Mouse (Mus musculus) forebrain, embryonic 14.5 days (tissue): ENCODE results near the gene Por. TPM values are rescaled to one million over a fixed set of nuclear protein-coding genes. Genes with fewer than 3 reads are reported as not detected.

Experiments used
- ATAC-seq: fragments of 200-750 bp; cut with Nextera tagmentation; 2 replicates; pipeline ENCODE4 v1.8.0; 2017; ENCODE audit warnings: mild to moderate bottlenecking, moderate library complexity
- DNase-seq: peaks from one replicate; pipeline ENCODE4 v3.0.0-alpha.2; 2015; ENCODE audit warnings: low spot score
- H3K27ac ChIP-seq: fragments of 300-500 bp; sonication (generic); 2 replicates; pipeline ENCODE4 v1.5.1; 2014; ENCODE audit warnings: low read depth, mild to moderate bottlenecking, control low read depth, low read length, moderate library complexity
- H3K27me3 ChIP-seq: fragments of 300-500 bp; sonication (generic); replicated peaks from 2 replicates; pipeline ENCODE4 v1.6.1; 2014; ENCODE audit warnings: low read length, control low read depth, mixed read lengths; ENCODE audit not compliant: control insufficient read depth, insufficient read depth
- H3K36me3 ChIP-seq: fragments of 300-500 bp; sonication (generic); 2 replicates; pipeline ENCODE4 v1.6.1; 2014; ENCODE audit warnings: low read length, control low read depth; ENCODE audit not compliant: control insufficient read depth, insufficient read depth
- H3K4me1 ChIP-seq: fragments of 300-500 bp; sonication (generic); 2 replicates; pipeline ENCODE4 v1.6.1; 2014; ENCODE audit warnings: antibody characterized with exemption, low read length, control low read depth; ENCODE audit not compliant: control insufficient read depth, insufficient read depth
- H3K4me2 ChIP-seq: fragments of 300-500 bp; sonication (generic); 2 replicates; pipeline ENCODE4 v1.6.1; 2014; ENCODE audit warnings: mild to moderate bottlenecking, control low read depth, low read length
- H3K4me3 ChIP-seq: fragments of 300-500 bp; sonication (generic); 2 replicates; pipeline ENCODE4 v1.5.1; 2014; ENCODE audit warnings: low read depth, low read length, control low read depth
- H3K9ac ChIP-seq: fragments of 300-500 bp; sonication (generic); 2 replicates; pipeline ENCODE4 v1.6.1; 2014; ENCODE audit warnings: mild to moderate bottlenecking, low read length, control low read depth, moderate library complexity
- H3K9me3 ChIP-seq: fragments of 300-500 bp; sonication (generic); replicated peaks from 2 replicates; pipeline ENCODE4 v1.6.1; 2016; ENCODE audit warnings: low read length, control low read depth, mixed read lengths; ENCODE audit not compliant: control insufficient read depth
- WGBS: fragments of 180-500 bp; shearing (Covaris S2); extraction: QIAGEN DNeasy Blood & Tissue Kit; methylation state at CpG from one replicate; pipeline ENCODE4 v1.1.7; 2014; 5-methylcytosine and 5-hydroxymethylcytosine counted together
- polyA plus RNA-seq: library from polyadenylated mRNA; unstranded; fragments of >200 nt; fragmentation: Nextera tagmentation; extraction: Ambion mirVana; gene quantifications from 2 replicates; pipeline ENCODE4 v1.2.1, GENCODE M21; 2014

Gene Por
- polyA plus RNA-seq, 1 experiment from 2014 or later = 82.1 TPM

DNA sequence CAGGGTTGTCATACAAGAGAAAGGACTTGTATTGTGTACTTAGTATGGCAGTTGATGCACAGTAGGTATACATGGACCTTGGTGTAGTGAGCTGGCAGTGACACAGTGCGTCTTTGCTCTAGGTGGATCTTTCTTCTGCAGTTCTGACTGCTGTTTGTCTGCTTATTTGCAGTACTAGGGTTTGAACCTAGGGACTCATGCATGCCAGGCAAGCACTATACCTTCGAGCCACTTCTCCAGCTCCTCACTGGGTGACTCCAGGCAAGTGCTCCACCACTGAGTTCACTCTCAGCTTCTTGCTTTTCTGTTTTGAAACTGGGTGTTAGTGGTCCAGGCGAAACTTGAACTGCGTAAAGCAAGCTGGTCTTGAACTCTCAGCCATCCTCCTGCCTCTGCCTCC is 31.8 kb downstream of the Por start:
- Histone ChIP-seq H3K27me3 (no peaks in the 10 kb centered on the region), H3K9me3 (no peaks in the 10 kb centered on the region), H3K27ac (no peak overlapping the region), H3K4me2 (no peak overlapping the region), H3K9ac (no peak overlapping the region), H3K4me1 (no peaks in the 10 kb centered on the region), H3K36me3 (peaks cover 21% of the 10 kb centered on the region; the same call in 1 of the 2 replicates), H3K4me3 (no peak overlapping the region)
- WGBS = 99% methylated on average over 4 of the region's 4 CpGs
- no peak for DNase-seq
- ATAC-seq = no peak

DNA sequence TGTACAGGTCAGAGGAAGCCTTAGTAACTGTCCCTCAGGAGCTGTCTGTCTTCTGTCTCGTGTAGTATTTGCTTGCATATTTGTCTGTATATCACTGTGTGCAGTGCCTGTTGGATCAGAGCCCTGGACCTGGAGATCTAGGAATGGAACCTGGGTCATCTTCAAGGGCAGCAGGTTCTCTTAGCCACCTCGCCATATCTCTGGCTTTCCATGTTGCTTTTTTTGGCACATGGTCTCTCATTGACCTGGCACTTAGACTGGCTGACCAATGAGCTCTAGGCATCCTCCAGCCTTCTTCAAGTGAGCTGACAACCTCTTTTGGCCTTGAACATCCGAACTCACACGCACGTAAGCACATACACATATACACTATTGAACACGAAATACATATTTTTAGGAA is 32.4 kb downstream of the Por start:
- H3K36me3 ChIP-seq = peaks cover 21% of the 10 kb centered on the region; the same call in 1 of the 2 replicates
- no peaks in the 10 kb centered on the region for H3K9me3 ChIP-seq
- ATAC-seq (no peak), DNase-seq (no peak)
- H3K4me1 ChIP-seq = no peaks in the 10 kb centered on the region
- H3K27ac ChIP-seq = no peak overlapping the region
- H3K4me3 ChIP-seq = no peak overlapping the region
- H3K27me3 ChIP-seq = no peaks in the 10 kb centered on the region
- H3K4me2 ChIP-seq = no peak overlapping the region
- no peak overlapping the region for H3K9ac ChIP-seq
- 91% methylated on average over 6 of the region's 6 CpGs for WGBS

DNA sequence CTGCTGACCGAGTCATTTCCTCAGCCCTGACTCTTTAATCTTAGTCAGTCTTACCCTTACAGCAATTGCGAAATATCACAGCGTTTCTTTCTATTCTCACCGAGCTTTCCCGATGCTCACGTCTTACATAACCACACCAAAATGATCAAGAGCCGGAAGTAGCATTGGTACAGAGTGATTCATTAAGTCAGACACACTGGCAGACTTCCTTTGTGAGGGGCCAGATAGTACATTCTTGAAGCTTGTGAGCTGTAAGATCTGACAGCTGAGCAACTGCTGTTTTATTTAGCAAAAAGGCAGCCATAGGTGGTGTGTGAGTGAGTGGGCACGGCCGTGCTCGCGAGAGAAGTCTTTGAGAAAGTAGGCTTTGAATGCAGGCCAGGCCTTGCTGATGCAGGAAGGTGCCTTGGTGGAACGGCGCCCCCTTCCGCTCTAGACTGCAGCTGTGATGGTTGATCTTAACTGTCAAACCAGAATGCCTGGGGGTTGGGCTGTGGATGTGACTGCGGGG is 32.9 kb downstream of the Por start:
- ATAC-seq (no peak), DNase-seq (no peak)
- Histone ChIP-seq H3K9ac (no peak overlapping the region), H3K9me3 (no peaks in the 10 kb centered on the region), H3K4me2 (no peak overlapping the region), H3K4me3 (no peak overlapping the region), H3K36me3 (peaks cover 21% of the 10 kb centered on the region; the same call in 1 of the 2 replicates), H3K27me3 (no peaks in the 10 kb centered on the region), H3K4me1 (no peaks in the 10 kb centered on the region), H3K27ac (no peak overlapping the region)
- 77% methylated on average over 15 of the region's 15 CpGs for WGBS

DNA sequence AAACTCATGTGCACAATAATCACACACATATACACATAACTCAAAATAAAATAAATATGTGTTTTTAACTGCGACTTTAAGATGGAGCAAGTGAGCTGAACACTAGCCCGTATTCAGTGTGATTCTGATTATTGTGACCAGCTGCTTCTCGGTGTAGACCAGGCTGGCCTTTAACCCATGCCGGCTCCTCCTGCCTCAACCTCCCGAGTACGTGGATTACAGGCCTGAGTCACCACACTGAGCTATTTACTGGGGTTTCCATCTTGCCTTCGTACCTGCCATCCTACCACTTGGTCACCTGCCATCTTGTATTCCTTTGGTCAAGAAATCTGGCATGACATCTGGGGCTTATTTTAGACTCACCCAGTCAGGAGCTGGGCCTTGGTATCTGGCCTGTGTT is 33.6 kb downstream of the Por start:
- no peak for DNase-seq
- no peaks in the 10 kb centered on the region for H3K4me1 ChIP-seq
- no peaks in the 10 kb centered on the region for H3K9me3 ChIP-seq
- WGBS = 91% methylated on average over 7 of the region's 7 CpGs
- H3K36me3 ChIP-seq = peaks cover 21% of the 10 kb centered on the region; the same call in 1 of the 2 replicates
- no peak overlapping the region for H3K27ac ChIP-seq
- no peaks in the 10 kb centered on the region for H3K27me3 ChIP-seq
- no peak overlapping the region for H3K4me2 ChIP-seq
- no peak for ATAC-seq
- no peak overlapping the region for H3K9ac ChIP-seq
- H3K4me3 ChIP-seq = no peak overlapping the region

DNA sequence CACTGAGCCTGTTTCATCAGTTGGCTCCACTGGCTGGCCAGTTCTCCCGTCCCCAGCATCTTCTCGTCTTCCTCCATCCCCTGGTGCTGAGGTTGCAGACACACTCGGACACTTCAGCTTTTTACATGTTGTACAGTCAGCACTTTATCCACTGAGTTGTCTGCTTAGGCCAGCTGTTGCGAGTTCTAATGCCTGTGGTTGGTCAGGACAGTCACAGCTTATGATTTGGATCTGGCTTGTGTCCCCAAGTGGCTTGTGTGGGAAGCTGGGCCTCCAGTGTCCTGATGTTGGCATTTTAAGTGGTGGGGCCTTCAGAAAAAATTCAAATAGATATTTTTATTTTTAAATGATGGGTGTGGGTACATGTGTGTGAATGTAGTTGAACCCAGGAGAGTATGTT is 35.5 kb downstream of the Por start:
- Histone ChIP-seq H3K9ac (no peak overlapping the region), H3K9me3 (no peaks in the 10 kb centered on the region), H3K4me1 (no peaks in the 10 kb centered on the region), H3K36me3 (peaks cover 20% of the 10 kb centered on the region; the same call in 1 of the 2 replicates), H3K4me2 (no peak overlapping the region), H3K27ac (no peak overlapping the region), H3K4me3 (no peak overlapping the region), H3K27me3 (no peaks in the 10 kb centered on the region)
- ATAC-seq = no peak
- DNase-seq = no peak
- 96% methylated on average over 4 of the region's 4 CpGs for WGBS

DNA sequence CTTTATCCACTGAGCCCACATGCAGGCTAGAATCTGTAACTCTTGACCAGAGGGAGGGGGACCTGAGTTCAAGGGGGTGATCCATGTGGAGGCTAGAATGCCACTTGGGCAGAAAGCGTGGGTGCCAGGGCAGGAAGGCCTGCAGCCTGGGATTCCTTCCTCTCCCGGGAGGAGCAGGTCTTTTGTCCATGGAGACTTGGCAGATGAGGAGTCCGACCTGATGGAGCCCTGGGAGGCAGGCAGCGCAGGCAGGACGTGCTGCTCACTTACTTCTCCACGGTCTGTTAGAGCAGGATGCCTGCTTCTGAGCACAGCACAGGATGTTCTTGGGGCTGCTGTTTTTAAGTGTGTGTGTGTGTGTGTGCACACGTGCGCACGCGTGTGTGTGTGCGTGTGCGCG is 37.2 kb downstream of the Por start:
- H3K9me3 ChIP-seq = no peaks in the 10 kb centered on the region
- no peaks in the 10 kb centered on the region for H3K4me1 ChIP-seq
- no peak overlapping the region for H3K4me3 ChIP-seq
- no peak for DNase-seq
- H3K27ac ChIP-seq = no peak overlapping the region
- peaks cover 13% of the 10 kb centered on the region; the same call in 1 of the 2 replicates for H3K36me3 ChIP-seq
- H3K27me3 ChIP-seq = no peaks in the 10 kb centered on the region
- H3K4me2 ChIP-seq = no peak overlapping the region
- no peak for ATAC-seq
- 94% methylated on average over 13 of the region's 13 CpGs for WGBS
- H3K9ac ChIP-seq = no peak overlapping the region

DNA sequence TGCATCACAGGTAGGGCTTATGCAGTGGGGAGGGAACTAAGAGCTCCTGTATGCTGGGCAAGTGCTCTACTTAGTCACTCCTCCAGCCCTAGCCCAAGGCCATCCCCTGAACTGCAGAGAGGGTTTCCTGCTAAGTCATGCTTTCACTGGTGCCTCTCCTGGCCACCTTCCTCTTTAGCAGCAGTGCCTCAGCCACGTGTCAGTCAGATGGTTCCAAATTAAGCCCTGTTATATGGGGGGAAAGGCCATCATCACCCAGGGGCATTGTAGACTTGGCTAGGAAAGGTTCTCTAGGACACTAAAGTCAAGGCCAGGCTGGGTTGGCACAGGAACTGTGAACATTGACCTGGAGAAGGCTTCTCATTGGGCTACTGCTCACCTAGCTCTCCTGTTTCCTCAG is 38.0 kb downstream of the Por start:
- DNase-seq = no peak
- no peak overlapping the region for H3K9ac ChIP-seq
- no peak overlapping the region for H3K4me2 ChIP-seq
- no peaks in the 10 kb centered on the region for H3K4me1 ChIP-seq
- WGBS = 55% methylated on average over 1 of the region's 1 CpGs
- no peak overlapping the region for H3K27ac ChIP-seq
- H3K27me3 ChIP-seq = no peaks in the 10 kb centered on the region
- H3K9me3 ChIP-seq = no peaks in the 10 kb centered on the region
- no peak for ATAC-seq
- H3K36me3 ChIP-seq = peaks cover 7% of the 10 kb centered on the region; the same call in 1 of the 2 replicates
- no peak overlapping the region for H3K4me3 ChIP-seq

DNA sequence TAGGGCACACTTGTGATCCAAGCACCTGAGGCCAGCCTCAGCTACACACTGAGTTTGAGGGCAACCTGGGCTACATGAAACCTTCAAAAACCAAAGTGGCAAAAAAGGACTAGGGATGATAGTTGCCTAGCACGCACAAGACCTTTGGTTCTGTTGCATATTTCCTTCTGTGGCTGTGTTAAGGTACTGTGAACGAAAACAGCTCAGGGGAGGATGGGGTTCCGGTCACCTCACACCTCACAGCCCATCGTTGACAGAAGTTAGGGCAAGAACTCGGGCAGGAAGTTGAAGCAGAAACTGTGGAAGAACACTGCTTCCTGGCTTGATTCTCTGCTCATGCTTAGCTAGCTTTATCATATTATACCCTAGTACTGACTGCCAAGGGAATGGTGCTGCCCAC is 39.9 kb downstream of the Por start:
- H3K4me1 ChIP-seq = no peaks in the 10 kb centered on the region
- WGBS = 96% methylated on average over 5 of the region's 5 CpGs
- H3K27ac ChIP-seq = no peak overlapping the region
- ATAC-seq (no peak), DNase-seq (no peak)
- H3K4me2 ChIP-seq = no peak overlapping the region
- no peaks in the 10 kb centered on the region for H3K9me3 ChIP-seq
- H3K9ac ChIP-seq = no peak overlapping the region
- peaks cover 3% of the 10 kb centered on the region; the same call in 1 of the 2 replicates for H3K36me3 ChIP-seq
- H3K27me3 ChIP-seq = no peaks in the 10 kb centered on the region
- H3K4me3 ChIP-seq = no peak overlapping the region

DNA sequence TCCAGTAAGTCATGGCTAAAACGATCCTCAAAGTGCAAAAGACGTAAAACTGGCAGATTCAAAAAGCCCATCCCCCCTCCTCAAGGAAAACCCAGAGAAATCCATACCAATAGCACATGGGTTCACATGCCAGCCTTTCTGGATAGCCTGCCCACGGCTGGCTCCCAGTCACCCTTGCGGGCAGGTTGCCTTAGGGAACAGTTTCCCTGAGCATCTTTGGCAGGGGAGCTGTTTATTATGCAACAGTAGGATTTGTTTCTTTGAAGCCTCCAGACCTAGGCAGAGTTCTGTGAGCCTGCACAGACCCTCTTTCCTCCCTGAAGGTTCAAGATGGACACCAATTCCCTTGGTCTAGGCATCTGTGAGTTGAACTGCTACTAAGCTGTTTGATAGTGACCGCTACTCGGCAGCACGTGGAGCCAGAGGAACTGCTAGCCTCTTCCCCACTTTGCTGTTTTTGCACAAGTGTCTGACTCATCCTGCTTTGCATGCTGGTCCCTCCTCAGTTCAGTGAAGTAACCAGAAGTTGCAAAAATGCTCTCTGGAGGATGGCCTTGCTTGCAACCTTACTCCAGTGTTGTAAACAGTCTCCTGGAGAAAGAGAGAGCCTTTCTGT is 40.9 kb downstream of the Por start:
- H3K27ac ChIP-seq = no peak overlapping the region
- no peaks in the 10 kb centered on the region for H3K27me3 ChIP-seq
- no peaks in the 10 kb centered on the region for H3K9me3 ChIP-seq
- peaks cover 3% of the 10 kb centered on the region; the same call in 1 of the 2 replicates for H3K36me3 ChIP-seq
- ATAC-seq (no peak), DNase-seq (no peak)
- H3K4me3 ChIP-seq = no peak overlapping the region
- no peaks in the 10 kb centered on the region for H3K4me1 ChIP-seq
- WGBS = 90% methylated on average over 7 of the region's 7 CpGs
- H3K9ac ChIP-seq = no peak overlapping the region
- H3K4me2 ChIP-seq = no peak overlapping the region
